Mouse (Mus musculus): Measurements from ENCODE around the gene Rtn1. TPM values are rescaled to one million over a fixed set of nuclear protein-coding genes. Genes with fewer than 3 reads are reported as not detected.

The Rtn1 gene
- polyA plus RNA-seq, 1 experiment from 2014 or later = 2,513 TPM

DNA sequence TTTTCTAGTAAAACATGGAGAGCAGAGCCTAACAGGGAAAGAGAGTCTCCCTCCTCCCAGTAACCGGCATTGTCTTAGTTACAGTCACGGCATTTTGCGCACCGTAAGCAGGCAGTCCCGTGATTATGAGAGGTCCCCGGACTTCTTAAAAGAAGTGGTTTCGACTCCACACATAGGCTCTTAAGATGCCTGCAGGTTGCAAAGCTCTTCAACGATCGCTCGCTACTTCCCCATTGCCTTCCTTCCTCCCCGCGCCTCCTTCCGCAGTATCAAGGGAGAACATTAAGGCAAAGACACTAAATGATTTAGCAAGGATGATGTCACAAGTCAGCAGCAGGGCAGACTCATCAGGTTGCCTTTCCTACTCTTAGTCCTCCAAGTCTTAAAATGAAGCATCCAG, 72.8 kb downstream of the Rtn1 start:
- ATAC-seq = no peak
- WGBS = 89% methylated on average over 13 of the region's 13 CpGs
- H3K27ac ChIP-seq (ENCODE audit: low read length) = no peak overlapping the region
- no peak overlapping the region for H3K4me3 ChIP-seq (replicated peaks; ENCODE audit: low read length)
- H3K27me3 ChIP-seq (replicated peaks; ENCODE audit: control insufficient read depth, insufficient read depth, low read length) = no peaks in the 10 kb centered on the region
- no peaks in the 10 kb centered on the region for H3K9me3 ChIP-seq (ENCODE audit: control insufficient read depth, low read length)
- no peaks in the 10 kb centered on the region for H3K36me3 ChIP-seq (ENCODE audit: control insufficient read depth, insufficient read depth)
- peaks cover 3% of the 10 kb centered on the region; the same call in 1 of the 2 replicates for H3K4me1 ChIP-seq (replicated peaks; ENCODE audit: control insufficient read depth, insufficient read depth, low read length)
- no peak overlapping the region for H3K4me2 ChIP-seq (ENCODE audit: low read length)
- no peak overlapping the region for H3K9ac ChIP-seq (replicated peaks; ENCODE audit: low read depth, low read length)

DNA sequence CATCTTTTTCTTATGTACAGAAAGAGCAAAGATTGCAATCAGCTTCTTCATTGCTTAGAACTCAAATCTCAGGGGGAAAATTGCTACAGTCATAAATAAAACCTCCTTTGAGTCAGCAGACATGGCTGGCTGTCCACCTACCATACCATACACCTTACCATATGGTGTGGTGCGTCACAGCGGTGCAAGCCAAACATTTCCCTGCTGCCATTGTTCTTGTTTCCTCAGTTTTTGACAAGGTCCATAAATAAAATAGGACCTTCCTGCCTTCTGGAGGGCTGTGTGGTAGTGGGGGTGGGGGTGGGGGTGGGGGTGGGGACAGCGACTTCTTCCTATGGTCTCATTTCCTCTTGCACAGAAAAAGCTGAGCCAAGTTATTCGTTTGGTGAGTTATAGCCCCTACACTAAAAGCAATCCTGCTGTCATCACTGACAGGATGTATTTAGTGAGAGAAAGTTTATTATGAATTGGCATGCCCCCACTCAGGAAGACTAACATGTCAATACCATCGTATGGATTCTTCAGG, 76.3 kb downstream of the Rtn1 start:
- H3K4me2 ChIP-seq (ENCODE audit: low read length) = no peak overlapping the region
- H3K9ac ChIP-seq (replicated peaks; ENCODE audit: low read depth, low read length) = no peak overlapping the region
- ATAC-seq = no peak
- no peaks in the 10 kb centered on the region for H3K27me3 ChIP-seq (replicated peaks; ENCODE audit: control insufficient read depth, insufficient read depth, low read length)
- peak overlapping the region; percentile 84 for H3K27ac ChIP-seq (ENCODE audit: low read length)
- peaks cover 3% of the 10 kb centered on the region; the same call in 1 of the 2 replicates for H3K4me1 ChIP-seq (replicated peaks; ENCODE audit: control insufficient read depth, insufficient read depth, low read length)
- H3K4me3 ChIP-seq (replicated peaks; ENCODE audit: low read length) = no peak overlapping the region
- 74% methylated on average over 5 of the region's 5 CpGs for WGBS
- no peaks in the 10 kb centered on the region for H3K36me3 ChIP-seq (ENCODE audit: control insufficient read depth, insufficient read depth)
- H3K9me3 ChIP-seq (ENCODE audit: control insufficient read depth, low read length) = no peaks in the 10 kb centered on the region

DNA sequence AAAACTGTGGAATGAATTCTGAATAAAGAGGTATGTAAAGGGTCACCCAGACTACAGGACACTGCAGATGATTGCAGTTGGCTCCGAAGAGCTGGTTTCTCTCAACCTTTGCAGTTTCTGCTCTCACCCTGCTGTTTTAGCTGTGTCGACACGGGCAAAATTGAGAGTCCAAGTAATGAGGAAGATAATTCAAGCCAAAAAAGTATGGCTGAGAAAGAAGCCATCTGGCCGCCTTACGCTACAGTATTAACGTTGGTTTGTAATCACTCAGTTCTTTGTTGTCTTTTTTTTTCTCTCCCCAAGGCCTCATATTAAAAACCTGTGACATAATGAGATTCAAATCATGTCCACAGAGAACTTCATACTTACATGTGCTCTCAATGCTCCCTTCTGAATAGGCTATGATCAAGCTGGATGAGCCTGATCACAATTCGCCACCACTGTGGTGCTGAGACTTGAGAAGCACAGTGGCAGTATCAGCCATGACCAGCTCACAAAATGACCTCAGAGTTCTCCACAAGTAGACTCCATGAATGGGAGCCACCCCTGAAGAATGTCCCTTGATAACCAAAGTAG, 76.9 kb downstream of the Rtn1 start:
- ATAC-seq = peak; percentile 77
- peak overlapping the region; percentile 84 for H3K27ac ChIP-seq (ENCODE audit: low read length)

DNA sequence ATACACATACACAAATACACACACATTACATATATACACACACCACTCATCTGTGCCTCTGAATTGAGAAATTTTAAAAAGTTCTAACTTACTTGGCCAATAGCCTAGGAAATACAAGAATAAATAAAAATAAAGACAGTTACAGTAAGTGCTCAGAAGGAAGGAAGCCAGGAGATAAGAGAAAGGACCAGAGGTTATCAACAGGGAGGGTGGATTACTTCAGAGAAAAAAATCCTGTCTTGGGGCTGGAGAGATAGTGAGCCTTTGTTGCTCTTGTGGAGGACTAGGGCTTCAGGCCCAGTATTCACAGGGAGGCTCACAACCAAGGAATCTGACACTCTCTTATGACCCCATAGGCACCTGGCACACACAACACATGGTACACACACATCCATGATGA, 82.8 kb downstream of the Rtn1 start:
- H3K27ac ChIP-seq (ENCODE audit: low read length) = no peak overlapping the region
- no peak overlapping the region for H3K4me2 ChIP-seq (ENCODE audit: low read length)
- H3K4me1 ChIP-seq (replicated peaks; ENCODE audit: control insufficient read depth, insufficient read depth, low read length) = no peaks in the 10 kb centered on the region
- no peak overlapping the region for H3K4me3 ChIP-seq (replicated peaks; ENCODE audit: low read length)
- no peak overlapping the region for H3K9ac ChIP-seq (replicated peaks; ENCODE audit: low read depth, low read length)
- H3K27me3 ChIP-seq (replicated peaks; ENCODE audit: control insufficient read depth, insufficient read depth, low read length) = no peaks in the 10 kb centered on the region
- no peaks in the 10 kb centered on the region for H3K9me3 ChIP-seq (ENCODE audit: control insufficient read depth, low read length)
- ATAC-seq = no peak
- H3K36me3 ChIP-seq (ENCODE audit: control insufficient read depth, insufficient read depth) = no peaks in the 10 kb centered on the region

More for the DNA sequence above, 76.9 kb downstream of the Rtn1 start:
- no peaks in the 10 kb centered on the region for H3K27me3 ChIP-seq (replicated peaks; ENCODE audit: control insufficient read depth, insufficient read depth, low read length)
- no peaks in the 10 kb centered on the region for H3K9me3 ChIP-seq (ENCODE audit: control insufficient read depth, low read length)
- WGBS = 43% methylated on average over 7 of the region's 7 CpGs
- no peak overlapping the region for H3K4me3 ChIP-seq (replicated peaks; ENCODE audit: low read length)
- no peaks in the 10 kb centered on the region for H3K36me3 ChIP-seq (ENCODE audit: control insufficient read depth, insufficient read depth)
- no peak overlapping the region for H3K9ac ChIP-seq (replicated peaks; ENCODE audit: low read depth, low read length)
- H3K4me1 ChIP-seq (replicated peaks; ENCODE audit: control insufficient read depth, insufficient read depth, low read length) = peaks cover 3% of the 10 kb centered on the region; the same call in 1 of the 2 replicates
- no peak overlapping the region for H3K4me2 ChIP-seq (ENCODE audit: low read length)

DNA sequence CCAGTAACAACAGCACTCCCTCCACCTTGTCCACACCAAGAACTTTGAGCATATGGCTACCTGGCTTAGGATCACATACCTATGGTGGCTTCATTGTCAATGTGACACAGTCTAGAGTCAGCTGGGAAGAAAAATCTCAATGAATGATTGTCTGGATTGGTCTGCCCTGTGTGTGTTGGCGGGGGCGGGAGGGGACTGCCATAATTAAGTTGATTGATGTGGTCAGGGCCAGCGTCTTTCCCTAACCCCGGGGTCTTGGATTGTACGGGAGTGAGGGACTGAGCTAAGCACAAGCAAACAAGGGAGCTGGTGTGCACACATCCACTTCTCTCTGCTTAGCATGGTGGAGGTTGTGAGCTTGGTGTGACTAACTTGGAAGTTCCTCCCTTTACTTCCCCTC, 83.8 kb downstream of the Rtn1 start:
- ATAC-seq = no peak
- H3K4me2 ChIP-seq (ENCODE audit: low read length) = no peak overlapping the region
- no peaks in the 10 kb centered on the region for H3K36me3 ChIP-seq (ENCODE audit: control insufficient read depth, insufficient read depth)
- H3K27ac ChIP-seq (ENCODE audit: low read length) = no peak overlapping the region
- H3K27me3 ChIP-seq (replicated peaks; ENCODE audit: control insufficient read depth, insufficient read depth, low read length) = no peaks in the 10 kb centered on the region
- WGBS = 48% methylated on average over 5 of the region's 5 CpGs
- no peak overlapping the region for H3K4me3 ChIP-seq (replicated peaks; ENCODE audit: low read length)
- no peak overlapping the region for H3K9ac ChIP-seq (replicated peaks; ENCODE audit: low read depth, low read length)
- no peaks in the 10 kb centered on the region for H3K4me1 ChIP-seq (replicated peaks; ENCODE audit: control insufficient read depth, insufficient read depth, low read length)
- H3K9me3 ChIP-seq (ENCODE audit: control insufficient read depth, low read length) = no peaks in the 10 kb centered on the region

DNA sequence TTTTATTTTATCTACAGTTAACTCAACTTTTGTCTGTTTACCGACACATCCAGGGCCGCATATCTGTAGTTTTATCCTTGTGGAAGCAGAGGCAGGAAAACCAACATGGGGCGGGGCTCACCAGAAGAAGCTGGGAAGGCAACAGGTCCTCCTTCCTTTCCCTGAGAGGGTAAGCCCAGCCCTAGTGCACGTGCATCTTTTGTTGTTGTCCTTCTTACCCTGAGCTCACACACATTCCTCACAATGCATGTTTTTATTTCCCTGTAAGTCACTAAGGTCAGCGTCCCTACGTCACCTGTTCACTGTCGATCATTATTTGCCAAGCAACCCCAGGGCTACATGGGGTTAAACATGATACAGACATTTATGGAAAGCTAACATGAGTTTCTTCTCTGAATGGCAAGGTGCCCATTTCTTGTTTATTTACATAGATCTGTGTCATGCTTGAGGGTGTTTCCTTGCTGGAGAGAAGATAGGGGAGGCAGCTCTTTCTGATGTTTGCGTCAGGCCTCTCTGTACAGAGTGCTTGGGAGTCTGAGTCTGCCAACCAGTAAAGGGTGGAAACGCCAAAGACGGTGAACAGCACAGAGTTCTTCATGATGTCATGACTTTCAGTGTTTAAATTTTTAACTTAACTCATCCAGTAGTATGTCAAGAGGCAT, 84.5 kb downstream of the Rtn1 start:
- Histone ChIP-seq H3K36me3 (ENCODE audit: control insufficient read depth, insufficient read depth) (no peaks in the 10 kb centered on the region), H3K4me1 (replicated peaks; ENCODE audit: control insufficient read depth, insufficient read depth, low read length) (no peaks in the 10 kb centered on the region), H3K4me2 (ENCODE audit: low read length) (no peak overlapping the region), H3K9ac (replicated peaks; ENCODE audit: low read depth, low read length) (no peak overlapping the region), H3K4me3 (replicated peaks; ENCODE audit: low read length) (no peak overlapping the region), H3K9me3 (ENCODE audit: control insufficient read depth, low read length) (no peaks in the 10 kb centered on the region), H3K27ac (ENCODE audit: low read length) (no peak overlapping the region), H3K27me3 (replicated peaks; ENCODE audit: control insufficient read depth, insufficient read depth, low read length) (no peaks in the 10 kb centered on the region)
- 85% methylated on average over 10 of the region's 10 CpGs for WGBS
- no peak for ATAC-seq

DNA sequence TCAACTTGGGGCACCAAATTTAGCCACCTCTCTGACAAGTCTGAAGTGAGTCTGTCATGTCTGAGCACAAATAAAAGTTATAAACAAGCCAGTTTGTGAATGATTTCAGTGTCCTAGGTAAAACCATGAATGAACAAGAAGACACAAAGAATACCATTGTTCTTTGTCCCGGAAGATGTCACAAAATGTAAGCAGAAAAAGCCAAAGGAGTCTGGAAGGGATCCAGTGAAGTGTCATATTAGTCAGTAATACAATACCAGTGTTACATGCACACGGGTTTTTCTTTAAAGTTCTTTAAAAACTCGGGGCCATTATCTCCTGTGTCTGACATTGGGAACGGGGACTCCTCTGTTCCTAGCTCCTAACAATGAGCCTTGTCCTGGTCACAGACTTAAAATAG, 85.1 kb downstream of the Rtn1 start:
- WGBS = 46% methylated on average over 4 of the region's 4 CpGs

DNA sequence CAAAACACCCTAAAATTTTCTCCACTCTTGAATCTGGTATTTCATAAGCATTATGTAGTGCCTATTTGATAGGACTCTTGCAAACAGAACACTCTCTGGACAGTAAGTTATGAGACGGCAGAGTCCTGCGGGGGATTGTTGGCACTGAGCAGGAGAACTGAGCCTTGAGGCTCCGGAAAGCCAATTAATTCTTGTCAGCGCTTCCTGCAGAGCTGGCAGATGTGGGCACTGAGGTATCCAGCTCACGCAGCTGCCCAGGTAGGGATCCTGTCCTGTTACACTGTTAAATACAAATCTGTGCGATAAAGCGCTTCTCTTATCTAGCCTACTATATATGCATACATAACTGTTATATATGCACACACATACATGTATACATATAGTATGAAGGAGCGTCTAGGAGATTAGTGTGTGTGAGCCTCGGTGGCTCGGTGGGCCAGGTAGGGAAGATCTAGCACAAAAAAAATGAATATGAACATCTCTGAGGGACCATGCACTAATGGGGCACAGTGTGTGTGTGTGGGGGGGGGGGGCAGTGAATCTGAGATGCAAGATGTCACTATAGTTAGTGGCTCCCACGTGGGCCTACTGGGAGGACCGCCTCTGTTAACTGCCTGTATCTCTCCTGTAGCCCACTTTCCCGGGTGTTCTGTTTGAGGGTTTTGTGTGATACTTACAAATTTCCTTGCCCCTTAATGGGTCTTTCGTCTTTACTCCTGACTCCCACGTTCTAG, 93.0 kb downstream of the Rtn1 start:
- no peak overlapping the region for H3K9ac ChIP-seq (replicated peaks; ENCODE audit: low read depth, low read length)
- no peak overlapping the region for H3K4me3 ChIP-seq (replicated peaks; ENCODE audit: low read length)
- no peak for ATAC-seq
- no peaks in the 10 kb centered on the region for H3K27me3 ChIP-seq (replicated peaks; ENCODE audit: control insufficient read depth, insufficient read depth, low read length)
- H3K36me3 ChIP-seq (ENCODE audit: control insufficient read depth, insufficient read depth) = no peaks in the 10 kb centered on the region
- H3K9me3 ChIP-seq (ENCODE audit: control insufficient read depth, low read length) = no peaks in the 10 kb centered on the region
- no peak overlapping the region for H3K27ac ChIP-seq (ENCODE audit: low read length)
- H3K4me1 ChIP-seq (replicated peaks; ENCODE audit: control insufficient read depth, insufficient read depth, low read length) = no peaks in the 10 kb centered on the region
- WGBS = 63% methylated on average over 15 of the region's 15 CpGs
- no peak overlapping the region for H3K4me2 ChIP-seq (ENCODE audit: low read length)

More for the DNA sequence above, 85.1 kb downstream of the Rtn1 start:
- Histone ChIP-seq H3K4me3 (replicated peaks; ENCODE audit: low read length) (no peak overlapping the region), H3K4me2 (ENCODE audit: low read length) (no peak overlapping the region), H3K9ac (replicated peaks; ENCODE audit: low read depth, low read length) (no peak overlapping the region), H3K9me3 (ENCODE audit: control insufficient read depth, low read length) (no peaks in the 10 kb centered on the region), H3K36me3 (ENCODE audit: control insufficient read depth, insufficient read depth) (no peaks in the 10 kb centered on the region), H3K4me1 (replicated peaks; ENCODE audit: control insufficient read depth, insufficient read depth, low read length) (no peaks in the 10 kb centered on the region), H3K27ac (ENCODE audit: low read length) (no peak overlapping the region), H3K27me3 (replicated peaks; ENCODE audit: control insufficient read depth, insufficient read depth, low read length) (no peaks in the 10 kb centered on the region)
- ATAC-seq = no peak

DNA sequence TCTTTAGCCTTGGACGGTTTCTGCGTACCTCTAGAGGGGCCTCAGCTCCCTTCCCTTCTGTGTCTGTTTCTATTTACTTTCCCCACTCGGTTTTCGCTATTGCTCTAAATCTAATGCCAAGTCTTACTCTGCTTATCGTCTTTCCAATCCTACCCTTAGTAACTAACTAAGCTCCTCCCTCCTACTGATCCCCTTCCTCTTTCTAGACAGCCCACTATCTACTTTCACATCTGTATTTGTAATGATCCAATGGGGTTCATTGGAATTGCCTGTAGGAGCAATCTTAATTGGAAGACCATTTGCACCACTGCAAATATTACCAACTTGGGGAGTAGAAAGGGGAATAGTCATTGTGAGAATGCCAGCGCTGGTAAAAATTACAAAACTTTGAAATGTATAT, 98.0 kb downstream of the Rtn1 start:
- H3K27me3 ChIP-seq (replicated peaks; ENCODE audit: control insufficient read depth, insufficient read depth, low read length) = no peaks in the 10 kb centered on the region
- H3K4me2 ChIP-seq (ENCODE audit: low read length) = no peak overlapping the region
- H3K4me3 ChIP-seq (replicated peaks; ENCODE audit: low read length) = no peak overlapping the region
- no peaks in the 10 kb centered on the region for H3K9me3 ChIP-seq (ENCODE audit: control insufficient read depth, low read length)
- H3K27ac ChIP-seq (ENCODE audit: low read length) = no peak overlapping the region
- no peak for ATAC-seq
- H3K9ac ChIP-seq (replicated peaks; ENCODE audit: low read depth, low read length) = no peak overlapping the region
- H3K4me1 ChIP-seq (replicated peaks; ENCODE audit: control insufficient read depth, insufficient read depth, low read length) = no peaks in the 10 kb centered on the region
- no peaks in the 10 kb centered on the region for H3K36me3 ChIP-seq (ENCODE audit: control insufficient read depth, insufficient read depth)
- 89% methylated on average over 6 of the region's 6 CpGs for WGBS
